Mouse (Mus musculus) ovary, adult 18-20 months (tissue): ENCODE measurements around the gene Gm7356.
"Not testable (repeated sequence)": the region's sequence is repeated elsewhere in the genome, so short reads cannot be mapped to it uniquely, and the experiment has no call there.

Source experiments
- DNase-seq: peaks from one replicate; pipeline ENCODE4 v3.0.0; 2022; ENCODE audit warnings: low spot score, mixed read lengths

Gene Gm7356

GRCm38 (mm10) chr17:14003604-14004003 lies at the start of gene Gm7356:
Gene Gm7356, minus strand, starts transcription at chr17:14003704.
- DNase-seq: not testable (repeated sequence)

GRCm38 (mm10) chr17:14041880-14042279 lies 38.4 kb upstream of the Gm7356 start:
- DNase-seq: not testable (repeated sequence)

GRCm38 (mm10) chr17:14037012-14037411 lies 33.5 kb upstream of the Gm7356 start:
- not testable (repeated sequence) for DNase-seq

- not testable (repeated sequence) for DNase-seq
Observed at GRCm38 (mm10) chr17:14036113-14036512, 32.6 kb upstream of the Gm7356 start.

- not testable (repeated sequence) for DNase-seq
Observed at GRCm38 (mm10) chr17:13993425-13993824, 10.1 kb downstream of the Gm7356 start.

- DNase-seq: no peak
Observed at GRCm38 (mm10) chr17:13987690-13988089, 15.8 kb downstream of the Gm7356 start.

- not testable (repeated sequence) for DNase-seq
Observed at GRCm38 (mm10) chr17:13970796-13971195, 32.7 kb downstream of the Gm7356 start.

GRCm38 (mm10) chr17:13969917-13970316 lies 33.6 kb downstream of the Gm7356 start:
- not testable (repeated sequence) for DNase-seq

- not testable (repeated sequence) for DNase-seq
Observed at GRCm38 (mm10) chr17:13965048-13965447, 38.5 kb downstream of the Gm7356 start.

GRCm38 (mm10) chr17:13962245-13962644 lies 41.3 kb downstream of the Gm7356 start:
- DNase-seq: not testable (repeated sequence)

- DNase-seq: not testable (repeated sequence)
Observed at GRCm38 (mm10) chr17:13958129-13958528, 45.4 kb downstream of the Gm7356 start.

- not testable (repeated sequence) for DNase-seq
Observed at GRCm38 (mm10) chr17:13951570-13951969, 51.9 kb downstream of the Gm7356 start.
